Mouse (Mus musculus) T-helper 17 cell (primary cell): Measurements from ENCODE around the gene Rack1.
"Not testable (repeated sequence)": the region's sequence is repeated elsewhere in the genome, so short reads cannot be mapped to it uniquely, and the experiment has no call there.

Source experiments
- in situ Hi-C, 2 experiments: fragments of 300-600 bp; cut with MboI, MseI; formaldehyde crosslinking; loops; 1 replicate in 1 of 2; 2 replicates in 1 of 2; pipeline ENCODE4 v1.15.1; 2025; ENCODE audit warnings: high pct_unique_total_duplicates in 2 of 2

The Rack1 gene

DNA sequence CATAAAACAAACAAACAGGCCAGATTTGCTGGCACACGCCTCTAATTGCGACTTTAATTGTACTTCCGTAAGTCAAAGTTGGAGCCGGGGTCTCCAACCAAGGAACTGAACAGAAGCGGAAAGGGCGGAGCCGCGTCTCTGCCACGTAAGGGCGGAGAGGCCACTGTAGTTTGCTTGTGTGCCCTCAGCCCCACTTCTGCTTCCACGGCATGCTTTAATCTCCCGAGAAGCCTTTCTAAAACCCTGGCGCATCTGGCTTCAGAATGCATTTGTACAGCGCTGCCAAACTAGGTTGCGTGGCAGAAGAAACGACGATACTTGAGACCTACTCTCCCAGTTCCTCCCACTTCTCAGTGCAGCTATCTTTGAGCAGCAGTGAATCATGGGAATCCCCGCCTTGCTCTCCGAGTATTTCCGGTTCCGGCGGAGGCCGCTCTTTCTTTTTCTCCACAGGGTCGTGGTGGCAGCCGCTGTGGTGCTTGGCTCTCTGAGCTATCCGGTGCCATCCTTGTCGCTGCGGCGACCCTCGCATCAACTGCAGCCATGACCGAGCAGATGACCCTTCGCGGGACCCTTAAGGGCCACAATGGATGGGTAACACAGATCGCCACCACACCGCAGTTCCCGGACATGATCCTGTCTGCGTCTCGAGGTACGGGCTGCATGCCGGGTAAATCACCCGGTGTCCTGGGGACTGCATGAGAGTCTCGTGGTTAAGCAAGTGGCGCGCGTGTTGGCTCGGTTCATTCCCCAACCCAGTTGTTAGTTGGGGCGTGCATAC is at the start of gene Rack1:
TSS of gene Rack1 (plus strand) at position 412 of the 781 bp plus-strand sequence.
- in situ Hi-C loops = loop anchor here (5.0 to 25.0 kb wide), 3 partner anchors 402 to 912 kb away; partner anchors contain the start of genes Zfp62 (in 2 of the 2) and Cnot6 (in 1 of the 2)

DNA sequence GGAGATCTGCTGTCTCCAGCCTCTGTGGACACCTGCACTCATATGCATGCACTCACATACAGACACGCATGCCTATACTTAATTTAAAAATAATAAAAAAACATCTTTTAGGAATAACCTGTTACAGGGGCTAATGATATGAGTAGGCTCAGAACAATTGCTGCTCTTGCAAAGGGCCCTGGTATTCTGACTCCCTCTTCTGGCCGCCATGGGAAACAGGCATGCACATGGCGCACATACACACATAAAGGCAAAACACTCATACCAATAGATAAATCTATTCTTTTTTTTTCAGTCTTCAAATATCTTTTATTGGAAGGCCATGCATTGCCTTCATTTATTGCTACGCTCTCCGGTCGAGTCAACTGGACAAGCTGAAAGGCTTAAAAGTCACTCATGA is 49.7 kb upstream of the Rack1 start:
- in situ Hi-C loops = no loop called here

DNA sequence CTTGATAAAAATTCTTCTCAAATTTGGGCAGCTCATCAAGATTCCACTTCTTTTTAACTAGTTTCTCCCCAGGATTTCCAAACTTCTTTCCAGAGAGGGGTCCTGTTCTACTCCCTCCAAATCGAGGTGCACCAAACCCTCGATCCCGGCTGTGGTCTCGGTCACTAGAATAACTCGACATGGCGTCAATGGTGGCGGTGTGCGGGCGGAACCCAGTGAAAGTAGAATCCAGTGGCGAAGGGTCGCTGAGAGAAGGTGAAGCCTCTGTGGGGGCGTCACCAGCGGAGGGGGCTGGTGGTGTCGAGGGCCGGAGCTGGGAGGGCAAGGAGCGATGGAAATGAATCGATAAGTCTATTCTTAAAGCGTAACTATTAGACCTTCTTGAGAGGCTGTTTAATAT is 46.6 kb upstream of the Rack1 start:
- in situ Hi-C loops = not testable (repeated sequence)

DNA sequence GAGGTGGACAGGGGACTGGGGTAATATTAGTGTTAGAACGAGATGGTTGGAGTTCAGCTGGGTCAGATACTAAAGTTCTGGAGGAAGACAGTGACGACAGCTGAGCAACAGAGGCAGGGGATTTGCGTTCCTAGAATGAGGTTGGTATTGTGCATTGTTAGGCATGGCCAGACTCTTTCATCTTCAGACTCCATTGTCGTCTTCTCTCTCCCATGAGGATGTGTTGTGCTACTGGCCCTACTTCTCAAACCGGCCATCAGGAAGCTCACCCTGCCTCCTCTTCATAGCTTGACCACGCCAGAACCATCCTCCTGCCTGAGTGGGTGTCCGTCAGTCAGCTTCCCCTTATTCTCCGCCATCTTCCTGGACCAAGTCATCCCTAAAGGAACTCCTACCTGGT is 41.1 kb upstream of the Rack1 start:
- in situ Hi-C loops = no loop called here

DNA sequence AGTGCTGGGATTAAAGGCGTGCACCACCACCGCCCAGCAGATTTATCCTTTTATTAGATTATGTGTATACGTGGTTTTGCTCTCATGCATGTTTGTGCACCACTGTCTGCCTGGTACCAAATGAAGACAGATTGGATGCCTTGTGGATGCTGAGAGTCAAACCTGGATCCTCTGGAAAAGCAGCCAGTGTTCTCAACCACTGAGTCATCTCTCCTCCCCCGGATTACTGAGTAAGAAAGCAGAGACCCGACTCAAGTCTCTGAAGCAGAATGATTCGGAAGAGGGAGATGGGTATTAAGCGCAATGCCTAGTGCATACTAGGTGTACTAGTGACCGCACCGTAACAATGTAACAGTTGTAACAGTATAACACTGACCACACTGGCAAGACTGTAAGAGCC is 36.0 kb upstream of the Rack1 start:
- in situ Hi-C loops = no loop called here

DNA sequence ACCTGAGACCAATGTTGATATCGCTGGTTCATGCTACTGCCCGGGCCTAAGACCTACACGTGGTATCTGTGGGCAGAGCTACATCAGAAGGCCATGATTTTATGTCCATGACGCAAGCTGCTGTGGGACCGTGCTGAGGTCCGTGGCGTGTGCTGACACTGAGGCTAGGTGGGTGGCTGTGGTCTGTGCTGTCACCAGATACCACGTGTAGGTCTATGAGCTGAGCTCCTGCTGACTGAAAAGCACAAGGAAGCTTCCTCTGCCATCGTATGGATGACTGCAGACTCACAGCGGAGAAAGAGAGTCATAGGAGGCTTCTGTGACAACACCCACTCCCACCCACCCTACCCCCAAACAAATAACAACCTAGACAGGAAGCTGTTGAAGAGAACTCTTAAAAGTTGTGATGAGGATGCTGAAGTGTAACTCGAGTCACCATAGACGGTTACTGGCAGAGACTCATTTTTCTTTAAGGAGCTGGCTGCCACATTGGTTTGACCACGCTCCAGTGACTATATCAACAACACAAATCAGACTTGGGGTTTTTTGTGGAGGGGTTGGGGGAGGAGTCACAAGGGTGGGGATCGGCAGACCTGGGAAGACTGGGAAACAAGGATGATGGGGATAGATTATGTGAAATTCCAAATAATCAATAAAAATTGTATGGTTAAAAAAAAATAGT is 32.8 kb upstream of the Rack1 start:
- in situ Hi-C loops = no loop called here

DNA sequence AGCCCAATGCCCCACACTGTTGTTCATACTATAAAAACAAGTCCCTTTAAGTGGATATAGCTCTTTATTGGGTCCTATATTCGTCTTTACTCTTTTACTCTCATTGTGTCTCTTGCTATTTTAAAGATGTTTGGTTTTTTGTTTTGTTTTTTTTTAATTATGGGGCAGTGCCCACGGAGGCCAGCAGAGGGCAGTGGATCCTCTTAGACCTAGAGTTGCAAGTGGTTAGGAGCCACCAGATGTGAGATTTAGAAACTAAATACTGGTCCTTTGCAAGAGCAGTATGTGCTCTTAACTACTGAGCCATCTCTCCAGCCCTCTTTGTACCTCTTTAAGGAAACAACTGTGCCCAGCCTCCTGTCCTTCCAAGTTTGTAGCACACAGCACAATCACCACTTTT is 28.4 kb upstream of the Rack1 start:
- in situ Hi-C loops = no loop called here

DNA sequence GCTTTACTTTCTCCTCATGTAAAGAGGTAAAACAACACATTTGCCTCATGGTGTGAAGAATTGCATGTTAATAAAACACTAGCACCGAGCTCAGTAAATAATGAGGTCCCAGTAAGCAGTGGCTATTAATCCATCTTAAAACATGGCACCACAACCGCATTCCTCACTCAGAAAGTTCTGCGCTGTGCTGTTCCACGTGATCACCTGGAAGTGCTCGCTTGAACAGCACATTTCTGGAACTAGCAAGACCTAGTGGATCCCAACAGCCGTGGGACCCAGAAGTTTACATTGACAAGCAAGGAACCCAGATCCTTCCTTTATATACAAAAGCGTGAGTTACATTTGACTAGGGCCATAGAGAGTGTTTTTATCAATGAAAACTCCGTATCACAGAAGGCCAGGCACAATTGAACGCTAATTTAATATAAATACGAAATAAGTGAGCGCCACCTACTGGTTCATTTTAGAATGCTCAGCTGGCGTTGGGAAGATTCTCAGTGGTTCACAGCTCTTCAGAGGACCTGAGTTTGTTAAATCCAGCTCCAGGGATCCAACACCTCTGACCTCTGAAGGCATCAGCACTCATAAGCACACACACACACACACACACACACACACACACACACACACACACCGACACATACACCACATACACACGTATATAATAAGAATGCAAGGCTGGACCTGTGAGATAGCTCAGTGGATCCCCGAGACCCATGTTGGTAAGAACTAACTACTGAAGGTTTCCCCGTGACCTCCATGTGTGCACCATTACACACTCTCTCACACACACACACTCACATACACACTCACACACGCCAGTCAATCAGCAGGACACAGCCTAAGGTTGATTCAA is 25.5 kb upstream of the Rack1 start:
- in situ Hi-C loops = no loop called here

DNA sequence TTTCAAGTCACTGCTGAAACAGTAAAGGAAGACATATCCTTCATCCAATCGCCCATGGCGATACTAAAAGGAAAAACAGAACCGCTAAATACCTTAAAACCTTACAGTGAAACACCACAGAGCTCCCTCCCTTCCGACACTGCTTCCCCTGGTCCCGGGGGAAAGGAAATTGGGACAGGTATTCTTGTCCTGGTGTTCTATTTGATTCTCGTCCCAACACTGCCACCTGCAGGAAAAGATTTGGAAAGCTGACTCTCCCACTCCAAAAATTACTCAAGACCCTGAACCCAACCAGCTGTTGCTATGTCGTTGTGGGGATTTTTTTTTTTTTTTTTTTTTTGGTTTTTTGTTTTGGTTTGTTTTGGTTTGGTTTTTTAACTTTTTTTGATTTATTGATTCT is 24.6 kb upstream of the Rack1 start:
- in situ Hi-C loops = no loop called here

DNA sequence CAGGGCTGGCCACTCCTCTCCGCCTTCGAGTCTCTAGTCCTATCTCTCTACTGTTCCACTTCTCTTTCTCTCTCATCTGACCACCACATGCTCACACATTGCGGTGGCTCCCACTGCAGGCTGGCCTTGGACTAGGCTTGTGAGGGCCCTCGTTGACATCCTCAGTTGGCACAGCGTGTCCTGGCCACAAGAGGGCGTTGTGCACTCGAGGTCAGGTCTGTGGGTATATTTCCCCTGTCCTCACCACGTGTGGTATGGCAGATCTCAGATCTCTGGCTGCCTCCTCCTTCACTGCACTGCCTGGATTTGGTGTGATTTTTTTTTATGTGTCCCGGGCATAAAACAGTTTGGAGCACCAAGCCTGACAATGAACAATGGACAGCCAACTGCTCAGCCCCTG is 23.5 kb upstream of the Rack1 start:
- in situ Hi-C loops = no loop called here

DNA sequence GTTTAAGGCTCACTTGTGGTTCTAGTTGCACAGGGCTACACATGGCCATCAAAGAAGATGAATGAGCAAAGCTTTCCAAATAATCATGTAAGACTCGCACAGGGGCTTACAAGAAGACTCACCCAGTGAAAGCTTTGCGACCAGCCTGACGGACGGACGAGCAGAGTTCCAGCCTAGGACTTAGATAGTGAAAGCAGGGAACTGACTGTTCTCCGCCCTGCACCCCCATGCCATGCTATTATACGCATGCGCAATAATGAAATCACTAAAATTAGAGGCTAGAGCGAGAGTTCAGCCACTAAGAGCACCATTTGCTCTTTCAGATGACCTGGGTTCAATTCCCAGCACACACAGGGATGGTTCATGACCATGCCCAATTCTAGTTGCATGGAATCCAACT is 22.8 kb upstream of the Rack1 start:
- in situ Hi-C loops = no loop called here

DNA sequence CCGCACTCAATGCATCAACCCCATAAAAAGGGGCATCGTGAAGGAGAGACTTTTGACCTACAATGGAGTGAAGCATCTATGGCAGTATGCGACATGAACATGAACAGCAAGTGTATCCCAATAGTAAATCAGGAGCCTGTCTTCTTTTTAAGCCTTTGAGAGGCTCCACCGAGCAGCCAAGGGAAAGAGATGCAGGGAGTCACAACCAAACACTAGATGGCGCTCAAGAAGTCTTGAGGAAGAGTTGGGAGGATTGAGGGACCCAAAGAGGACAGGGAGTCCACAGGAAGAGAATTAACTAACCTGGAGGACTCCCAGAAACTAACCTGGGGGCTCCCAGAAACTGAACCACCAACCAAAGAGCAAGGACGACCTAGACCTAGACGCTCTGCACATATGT is 20.7 kb upstream of the Rack1 start:
- in situ Hi-C loops = no loop called here

DNA sequence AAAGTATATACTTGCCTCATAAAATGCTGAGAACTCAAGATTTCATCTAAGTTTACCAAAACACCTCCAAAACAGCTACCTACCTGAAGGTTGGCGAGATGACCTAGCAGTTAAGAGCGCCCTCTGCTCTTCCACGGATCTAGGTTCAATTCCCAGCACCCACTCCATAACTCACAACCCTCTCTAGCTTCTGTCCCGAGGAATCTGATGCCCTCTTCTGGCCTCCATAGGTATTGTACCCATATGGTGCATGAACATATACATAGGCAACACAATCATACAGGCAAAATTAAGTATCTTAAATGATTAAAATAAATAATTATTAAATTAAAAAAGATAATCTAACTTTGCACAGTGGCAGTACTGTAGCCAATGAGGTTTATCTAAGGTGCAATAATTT is 17.9 kb upstream of the Rack1 start:
- in situ Hi-C loops = no loop called here

DNA sequence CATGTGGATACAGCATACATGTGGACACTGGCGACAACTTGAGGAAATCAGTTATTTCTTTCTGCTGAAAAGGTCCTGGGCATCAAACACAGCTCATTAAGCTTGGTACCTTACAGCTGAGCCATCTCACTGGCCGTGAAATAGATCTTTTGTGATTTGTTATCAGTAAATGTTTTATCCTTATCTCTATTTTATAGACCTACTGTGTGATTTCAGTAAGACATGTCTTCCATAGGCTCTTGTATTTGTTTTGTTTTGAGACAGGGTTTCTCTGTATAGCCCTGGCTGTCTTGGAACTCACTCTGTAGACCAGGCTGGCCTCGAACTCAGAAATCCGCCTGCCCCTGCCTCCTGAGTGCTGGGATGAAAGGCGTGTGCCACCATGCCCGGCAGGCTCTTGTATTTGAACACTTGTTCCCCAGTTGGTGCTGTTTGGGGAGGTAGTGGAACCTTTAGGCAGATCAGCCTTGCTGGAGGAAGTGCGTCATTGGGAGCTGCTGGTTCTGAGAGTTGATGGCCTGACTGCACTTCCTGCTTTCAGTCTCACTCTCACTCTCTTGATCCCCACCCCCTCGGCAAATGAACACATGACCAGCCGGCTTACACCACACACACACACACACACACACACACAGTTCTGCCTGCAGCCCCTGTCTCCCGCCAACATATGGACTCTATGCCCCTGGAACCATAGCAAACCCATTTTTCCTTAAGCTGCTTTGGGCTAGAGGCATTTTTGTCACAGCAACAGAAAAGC is 12.5 kb upstream of the Rack1 start:
- in situ Hi-C loops = loop anchor here (5.0 kb wide), 2 partner anchors 310 to 460 kb away; no protein-coding TSS in a partner anchor

DNA sequence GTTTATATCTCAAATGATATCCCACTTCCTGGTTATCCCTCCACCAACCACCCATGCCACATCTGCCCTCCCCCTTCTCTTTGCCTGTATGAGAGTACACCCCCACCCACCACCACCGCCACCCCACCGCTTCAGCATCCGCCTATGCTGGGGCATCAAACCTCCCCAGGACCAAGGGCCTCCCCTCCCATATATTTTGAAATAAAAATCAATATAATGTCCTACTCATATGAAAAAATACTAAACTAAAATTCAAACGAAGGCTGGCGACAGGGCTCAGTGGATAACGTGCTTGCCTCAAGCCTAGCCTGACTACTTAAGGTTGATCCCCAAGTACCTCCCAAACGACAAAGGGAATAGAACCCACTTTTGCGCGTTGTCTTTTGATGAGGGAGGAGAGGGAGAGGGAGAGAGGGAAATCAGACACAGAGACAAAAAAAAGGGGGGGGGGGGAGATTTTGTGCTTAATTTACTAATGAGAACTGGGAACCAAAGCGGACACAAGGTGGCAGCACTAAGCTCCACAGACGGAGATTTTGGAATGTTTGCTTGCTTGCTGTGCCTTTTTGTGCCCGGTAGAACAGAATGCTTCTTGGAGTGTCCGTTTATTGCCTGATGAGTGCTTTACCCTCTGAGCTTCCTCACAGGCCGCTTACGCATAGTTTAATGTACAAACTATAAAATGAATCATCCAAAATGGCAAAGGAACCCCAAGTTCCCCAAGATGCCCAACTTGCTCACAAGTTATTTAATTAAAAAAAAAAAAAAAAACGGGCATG is 11.6 kb upstream of the Rack1 start:
- in situ Hi-C loops = loop anchor here (5.0 kb wide), 2 partner anchors 309 to 459 kb away; no protein-coding TSS in a partner anchor

DNA sequence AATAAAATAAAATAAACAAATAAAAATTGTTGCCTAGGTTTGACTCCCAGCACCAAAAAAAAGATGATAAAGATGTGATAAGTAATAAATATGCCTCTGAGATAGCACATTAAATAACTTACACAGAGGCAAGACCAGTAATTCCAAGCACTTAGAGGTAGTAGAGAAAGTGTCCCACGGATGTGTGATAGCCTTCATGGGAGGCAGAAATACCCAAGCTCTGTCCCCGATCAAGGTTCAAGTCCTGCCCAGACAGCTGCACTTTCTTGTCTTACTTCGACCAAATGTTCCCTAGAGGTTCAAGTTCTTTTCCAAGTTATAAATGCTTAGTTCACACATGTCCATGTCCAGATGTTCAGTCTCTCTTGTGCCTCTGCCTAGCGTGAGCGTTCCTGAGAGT is 10.9 kb upstream of the Rack1 start:
- in situ Hi-C loops = loop anchor here (5.0 kb wide), 2 partner anchors 308 to 458 kb away; no protein-coding TSS in a partner anchor

DNA sequence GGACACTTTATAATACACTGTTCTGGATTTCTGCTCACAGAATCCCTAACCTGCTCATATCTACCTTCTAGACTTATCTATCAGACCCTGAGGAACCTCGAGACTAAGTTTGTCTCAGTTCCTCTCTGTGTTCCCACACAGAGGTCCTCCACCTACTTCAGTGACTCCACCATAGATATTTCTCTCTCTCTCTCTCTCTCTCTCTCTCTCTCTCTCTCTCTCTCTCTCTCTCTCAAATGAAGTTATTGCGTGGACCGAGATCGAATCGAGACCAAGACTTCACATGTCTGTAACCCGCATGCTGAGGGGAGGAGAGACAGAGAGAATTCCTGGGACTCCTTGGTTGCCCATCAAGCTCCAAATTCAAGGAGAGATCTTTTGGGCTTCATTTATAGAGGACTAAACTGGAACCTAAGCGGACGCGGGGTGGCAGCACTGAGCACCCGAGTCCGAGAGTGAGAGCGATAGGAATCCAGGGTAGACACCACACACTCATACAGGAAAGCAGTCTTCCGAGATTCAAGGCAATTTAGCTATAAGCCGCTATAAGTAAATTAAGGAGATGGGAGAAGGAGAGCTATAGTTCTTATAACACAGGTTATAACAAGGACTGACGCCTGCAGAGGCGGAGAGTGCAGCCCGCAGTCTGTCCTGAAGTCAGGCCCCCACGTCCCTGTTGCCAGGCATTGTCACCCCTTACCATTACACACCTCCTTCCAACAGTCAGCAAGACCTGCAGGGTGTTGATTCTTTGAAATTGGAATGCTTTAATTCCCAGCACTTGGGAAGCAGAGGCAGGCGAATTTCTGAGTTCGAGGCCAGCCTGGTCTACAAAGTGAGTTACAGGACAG is 9.9 kb upstream of the Rack1 start:
- in situ Hi-C loops = loop anchor here (5.0 kb wide), 4 partner anchors 62 to 457 kb away; no protein-coding TSS in a partner anchor

DNA sequence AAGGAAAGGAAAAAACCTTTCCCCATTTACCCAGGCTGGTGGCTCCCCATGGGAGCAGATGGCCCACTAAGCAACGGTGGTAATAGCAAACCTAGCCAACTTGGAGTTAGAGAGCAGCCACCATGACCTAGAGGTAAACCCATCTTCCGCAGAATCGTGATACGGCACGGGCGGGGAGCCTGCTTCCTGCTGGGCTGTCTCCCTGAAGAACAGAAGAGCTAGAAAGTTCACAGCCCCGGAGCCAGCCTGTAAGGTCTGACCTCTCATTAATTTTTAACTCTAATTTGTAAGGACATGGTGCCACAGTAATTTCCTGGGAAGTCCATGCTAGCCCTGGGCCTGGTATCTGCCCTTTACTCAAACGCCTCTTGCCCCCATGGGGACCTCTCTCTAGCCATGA is 9.2 kb upstream of the Rack1 start:
- in situ Hi-C loops = loop anchor here (5.0 kb wide), 2 partner anchors 61 to 66 kb away; no protein-coding TSS in a partner anchor

DNA sequence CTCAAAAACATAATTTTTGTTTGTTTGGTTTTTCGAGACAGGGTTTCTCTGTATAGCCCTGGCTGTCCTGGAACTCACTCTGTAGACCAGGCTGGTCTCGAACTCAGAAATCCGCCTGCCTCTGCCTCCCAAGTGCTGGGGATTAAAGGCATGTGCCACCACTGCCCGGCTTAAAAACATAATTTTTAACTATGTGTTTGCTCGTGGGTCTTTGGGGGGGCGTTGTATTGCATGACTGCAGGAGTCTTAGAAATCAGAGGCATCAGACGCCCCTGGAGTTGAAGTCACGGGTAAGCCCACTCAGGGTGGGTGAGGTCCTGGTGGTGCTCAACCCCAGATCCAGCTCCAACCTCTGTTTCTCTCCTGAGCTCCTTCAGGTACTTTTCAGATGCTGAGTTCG is 8.2 kb upstream of the Rack1 start:
- in situ Hi-C loops = loop anchor here (5.0 kb wide), 2 partner anchors 60 to 65 kb away; no protein-coding TSS in a partner anchor
